Mouse (Mus musculus) kidney, postnatal 25 days (tissue): ENCODE data around the gene Aifm1.
A peak's percentile ranks its signal among the peaks of the same experiment; 100 is the strongest.

ENCODE experiments used
- DNase-seq, 2 experiments: peaks; one replicate each; pipeline ENCODE4 v3.0.0; 2021; ENCODE audit warnings: mixed read lengths in 2 of 2

Gene Aifm1

GRCm38 (mm10) chrX:48513166-48513807 lies at the start of gene Aifm1:
Aifm1 (minus strand) TSS chrX:48513563.
- peak; percentile 92 to 97 for DNase-seq

DNA sequence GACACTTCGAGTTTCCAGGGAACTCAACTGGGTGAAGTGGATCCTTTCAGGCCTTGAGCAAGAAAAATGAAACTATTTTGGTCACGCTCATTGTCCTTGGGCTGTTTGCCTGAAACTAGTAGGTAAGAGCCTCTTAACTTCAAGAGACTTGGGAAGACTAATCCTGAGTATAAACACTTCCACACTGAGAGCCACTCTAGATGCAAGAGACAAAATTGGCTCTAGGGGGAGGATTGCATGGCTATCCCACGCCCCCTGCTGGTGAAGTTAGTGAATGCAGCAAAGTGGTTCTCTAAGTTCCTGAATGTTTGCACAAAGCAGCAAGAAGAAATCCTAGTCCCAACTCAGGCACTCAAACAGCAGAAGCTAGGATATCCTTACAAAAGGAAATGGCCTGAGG lies 18.8 kb upstream of the Aifm1 start:
- peak; percentile 63 to 81 for DNase-seq

DNA sequence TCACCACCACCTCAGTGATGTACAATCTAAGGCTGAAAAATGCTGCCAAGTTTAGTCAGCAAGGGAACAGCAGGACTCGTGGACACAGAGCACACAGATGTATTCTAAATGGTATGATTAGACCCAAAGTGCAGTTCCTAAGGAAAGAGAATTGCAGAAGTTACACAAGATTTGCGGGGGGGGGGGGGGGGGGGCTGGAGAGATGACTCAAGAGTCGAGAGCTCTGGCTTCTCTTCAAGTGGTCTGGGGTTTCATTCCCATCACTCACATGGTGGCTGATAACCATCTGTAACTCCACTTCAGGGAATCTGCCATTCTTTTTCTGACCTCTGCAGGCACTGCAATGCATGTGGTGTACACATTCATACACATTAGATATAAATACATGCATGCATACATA lies 13.1 kb upstream of the Aifm1 start:
- no peak for DNase-seq

- DNase-seq = no peak
Observed at GRCm38 (mm10) chrX:48525866-48526265, 12.5 kb upstream of the Aifm1 start.

DNA sequence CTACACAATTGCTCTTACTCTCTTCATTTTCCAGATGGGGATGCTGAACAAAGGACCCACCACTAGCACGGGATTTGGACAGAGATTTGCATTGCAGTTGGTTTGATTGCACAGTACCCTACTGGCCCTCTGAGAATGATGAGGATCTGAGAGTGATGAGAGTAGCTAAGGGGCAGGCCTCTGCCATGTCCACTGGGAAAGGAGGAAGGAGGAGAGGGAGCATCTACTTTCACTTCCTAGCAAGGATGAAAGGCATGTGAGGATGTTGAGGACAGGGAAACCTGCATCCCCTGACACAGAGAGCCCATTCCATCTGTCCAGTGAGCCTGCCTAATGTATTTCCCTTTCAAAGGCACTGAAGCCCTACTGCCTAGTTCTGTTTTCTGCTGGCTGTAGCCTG lies 12.0 kb upstream of the Aifm1 start:
- DNase-seq = no peak

DNA sequence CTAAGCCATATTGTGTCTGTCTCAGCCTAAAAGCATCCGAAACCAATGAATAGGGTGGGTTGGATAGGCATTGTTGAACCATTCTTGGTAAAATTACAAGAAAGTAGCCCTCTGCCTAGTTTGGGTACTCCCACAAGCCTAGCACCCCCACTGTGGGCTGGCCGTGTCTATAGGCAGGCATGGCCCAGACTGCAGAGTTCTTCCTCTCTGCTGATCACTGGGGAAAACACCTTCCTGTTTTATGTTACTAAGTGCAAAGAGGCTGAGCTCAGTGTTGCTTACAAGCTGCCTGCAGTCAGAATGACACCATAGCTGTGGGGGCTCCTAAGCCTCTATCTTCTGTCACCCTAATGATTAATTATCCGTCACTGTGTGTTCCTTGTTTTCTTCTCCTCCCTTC lies 10.1 kb upstream of the Aifm1 start:
- no peak for DNase-seq

- DNase-seq = no peak
Observed at GRCm38 (mm10) chrX:48521651-48522050, 8.3 kb upstream of the Aifm1 start.

DNA sequence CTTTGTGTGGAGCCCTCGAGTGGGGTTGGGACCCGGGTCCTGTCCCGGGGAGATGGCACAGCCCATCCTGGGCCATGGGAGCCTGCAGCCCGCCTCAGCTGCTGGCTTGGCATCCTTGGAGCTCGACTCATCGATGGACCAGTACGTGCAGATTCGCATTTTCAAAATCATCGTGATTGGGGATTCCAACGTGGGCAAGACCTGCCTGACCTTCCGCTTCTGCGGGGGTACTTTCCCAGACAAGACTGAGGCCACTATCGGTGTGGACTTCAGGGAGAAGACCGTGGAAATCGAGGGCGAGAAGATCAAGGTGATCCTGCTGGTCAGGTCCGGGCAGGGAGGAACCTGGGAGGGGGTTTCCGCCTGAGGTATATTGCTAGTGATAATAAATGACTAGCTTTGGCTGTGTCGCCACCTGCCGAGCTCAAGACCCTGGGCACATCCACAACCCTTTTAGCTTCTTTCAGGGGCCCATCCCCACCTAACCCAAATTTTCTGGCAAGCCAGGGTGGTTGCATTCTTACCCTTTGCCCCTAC lies 6.3 kb upstream of the Aifm1 start:
- no peak for DNase-seq

DNA sequence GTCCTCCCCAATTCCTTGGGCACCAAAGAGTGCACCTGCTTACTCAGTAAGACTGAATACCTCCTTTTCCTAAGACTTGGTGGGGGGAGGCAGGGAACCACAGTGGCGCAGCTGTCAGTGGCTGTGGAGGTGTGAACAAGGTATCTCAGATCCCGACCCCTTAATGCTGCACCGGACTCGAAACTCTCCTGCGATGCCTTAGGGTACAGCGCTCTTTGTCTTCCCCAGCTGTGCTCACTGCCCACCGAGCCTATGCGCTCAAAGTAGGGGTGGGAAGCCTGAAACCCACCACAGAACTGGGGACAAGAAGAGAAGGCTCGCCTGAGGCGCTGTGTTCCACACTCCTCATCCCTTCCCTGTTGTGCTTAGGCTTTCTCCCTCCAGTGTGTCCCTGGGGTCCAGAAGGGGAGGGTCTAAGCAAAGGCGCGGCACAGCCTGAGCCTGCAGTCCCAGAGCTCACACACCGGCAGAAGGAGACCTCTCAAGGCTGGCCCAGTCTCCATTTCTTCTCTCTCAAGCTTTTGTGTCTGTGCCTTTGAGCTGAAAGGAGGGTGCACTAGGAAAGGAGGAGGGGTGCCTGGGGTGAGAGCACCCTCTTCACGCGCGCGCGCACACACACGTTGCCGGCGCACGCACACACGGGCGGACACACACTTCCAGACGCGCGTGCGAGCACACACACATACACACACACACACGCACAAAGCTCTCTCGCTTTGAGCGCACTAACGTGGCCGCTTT lies 5.6 kb upstream of the Aifm1 start, which contains the start of gene Rab33a:
Gene Rab33a (plus strand): TSS at position 478 of the 741 bp plus-strand sequence.
- DNase-seq = no peak

DNA sequence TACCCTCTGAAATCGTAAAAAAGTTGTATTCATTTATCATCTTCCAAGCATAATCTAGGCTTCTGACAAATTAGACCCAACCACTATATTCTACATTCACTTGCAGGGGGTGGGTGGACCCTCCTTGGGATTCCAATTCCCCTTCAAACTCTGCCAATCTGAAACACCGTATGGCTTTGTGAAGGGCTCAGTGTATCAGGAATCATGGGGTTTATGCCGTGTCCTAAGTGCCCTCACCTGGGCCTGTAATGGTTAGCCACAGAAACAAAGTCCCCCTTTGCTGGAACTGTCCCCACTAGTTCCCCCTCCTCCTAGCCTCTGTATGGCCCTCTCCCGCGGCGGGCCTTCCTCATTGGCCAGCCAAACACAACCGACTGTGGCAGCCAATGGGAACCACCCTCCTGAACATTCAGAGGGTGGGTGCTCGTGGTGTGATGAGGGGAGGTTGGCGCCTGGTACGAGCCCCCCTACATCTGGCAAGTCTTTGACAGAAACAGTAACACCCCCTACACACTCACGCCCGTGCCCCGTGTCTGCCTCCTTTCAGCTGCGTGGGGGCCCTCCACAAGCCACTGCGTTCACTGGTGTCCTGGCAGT lies 4.9 kb upstream of the Aifm1 start:
- no peak for DNase-seq

DNA sequence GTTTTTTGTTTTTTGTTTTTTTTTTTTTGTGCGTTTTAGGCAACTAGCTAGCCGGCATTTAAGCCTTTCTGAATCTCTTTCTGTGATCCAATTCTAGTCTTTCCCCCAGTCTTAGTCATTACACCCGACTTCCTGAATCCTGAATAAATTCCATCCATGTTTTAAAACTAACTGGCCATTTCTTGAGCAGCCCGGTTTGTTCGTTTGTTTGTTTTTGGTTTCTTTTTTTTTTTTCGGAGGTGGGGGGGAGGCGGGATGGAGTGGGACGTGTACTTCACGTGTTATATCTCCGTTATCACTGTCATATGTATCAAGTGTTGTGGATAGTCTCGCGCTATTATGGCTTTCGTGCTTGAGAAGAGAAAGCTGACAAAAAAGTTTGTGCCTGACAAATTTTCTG lies 461 bp upstream of the Aifm1 start:
- DNase-seq = no peak

DNA sequence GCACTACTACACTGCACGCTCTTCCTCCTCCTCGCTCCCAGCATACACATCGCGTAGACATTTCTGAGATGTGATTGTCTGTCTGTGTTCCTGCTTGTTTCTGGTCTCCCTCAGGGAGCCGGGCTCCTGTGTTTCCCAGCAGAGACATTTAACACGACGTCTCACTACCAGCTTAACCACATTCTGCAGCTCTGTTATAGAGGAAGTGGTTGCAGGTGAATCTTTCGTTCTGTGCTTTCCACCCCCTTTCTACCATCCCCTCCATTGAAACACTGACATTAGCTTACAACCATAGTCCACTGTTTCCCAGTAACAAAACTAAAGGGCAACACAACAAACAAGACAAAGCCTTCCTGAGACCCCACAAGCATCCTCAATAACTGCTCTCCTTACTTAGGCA lies 19.6 kb downstream of the Aifm1 start:
- DNase-seq = no peak

GRCm38 (mm10) chrX:48481687-48482086 lies 31.7 kb downstream of the Aifm1 start:
- DNase-seq = no peak

- DNase-seq = no peak
Observed at GRCm38 (mm10) chrX:48481095-48481494, 32.3 kb downstream of the Aifm1 start.

DNA sequence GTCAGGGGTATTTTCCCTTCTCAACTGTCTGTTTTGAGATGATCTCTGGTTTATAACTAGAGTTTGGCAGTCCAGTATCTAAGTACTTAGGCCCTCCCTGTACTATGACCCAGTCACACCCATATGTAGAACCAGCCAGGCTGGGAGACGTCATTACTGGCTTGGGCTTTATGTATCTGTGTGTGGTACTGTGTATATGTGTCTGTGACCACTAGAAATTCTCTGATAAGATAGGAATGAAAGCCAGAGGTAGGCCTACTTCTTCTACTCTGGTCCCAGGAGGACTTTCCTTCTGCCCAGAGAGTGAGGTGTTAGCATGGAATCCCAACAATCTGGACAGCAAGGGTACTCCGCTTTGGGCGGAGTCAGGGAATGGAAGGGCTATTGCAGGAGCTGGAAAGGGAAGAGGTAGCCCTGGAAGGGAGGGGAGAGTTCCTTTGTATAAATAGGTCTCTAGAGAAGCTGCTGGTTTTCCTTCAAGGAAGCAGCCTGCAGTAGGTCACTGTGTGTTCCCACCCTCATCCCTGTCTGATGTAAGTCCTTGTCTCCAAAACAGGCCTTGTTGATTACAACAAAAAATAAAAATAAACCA lies 45.9 kb downstream of the Aifm1 start:
- no peak for DNase-seq

GRCm38 (mm10) chrX:48466174-48466573 lies 47.2 kb downstream of the Aifm1 start:
- DNase-seq = no peak

- DNase-seq = no peak
Observed at GRCm38 (mm10) chrX:48464436-48464835, 48.9 kb downstream of the Aifm1 start.

- DNase-seq = no peak
Observed at GRCm38 (mm10) chrX:48463636-48464035, 49.7 kb downstream of the Aifm1 start.

DNA sequence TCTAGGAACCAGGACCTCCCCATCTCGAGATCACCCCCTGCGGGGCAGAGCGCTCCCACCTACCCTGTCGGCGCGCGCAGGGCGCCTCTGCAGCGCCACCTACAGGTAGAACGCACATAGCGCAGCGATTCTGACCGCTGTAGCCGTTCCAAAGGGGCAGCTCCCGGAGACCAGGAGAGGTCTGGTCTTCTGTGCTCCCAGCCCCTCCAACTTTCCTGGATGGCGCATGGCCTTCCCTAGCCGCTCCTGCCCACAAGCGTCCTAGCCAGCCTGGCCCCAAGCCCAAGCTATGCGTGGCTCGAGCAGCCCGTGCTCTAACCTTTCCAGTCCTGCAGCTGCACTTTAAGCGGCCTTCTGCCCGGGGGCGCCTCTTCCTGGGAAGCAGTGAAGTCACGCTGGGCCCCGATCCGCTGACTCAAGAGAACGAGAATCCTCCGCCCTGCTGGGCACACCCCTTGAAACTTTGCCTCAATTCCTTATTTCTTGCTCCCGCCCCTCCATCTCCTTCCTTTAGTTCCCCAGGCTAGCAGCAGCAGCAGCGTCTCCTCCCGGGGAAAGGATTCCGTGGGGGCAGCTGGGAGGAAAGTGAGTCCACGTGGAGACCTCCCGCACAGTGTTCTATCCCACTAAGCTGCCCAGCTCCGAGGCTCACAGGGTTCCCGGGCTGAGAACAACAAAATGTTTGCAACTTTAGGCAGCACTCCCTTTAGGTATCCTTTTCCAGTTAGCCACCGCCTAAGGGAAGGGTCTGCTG lies 50.4 kb downstream of the Aifm1 start, which contains the start of gene Elf4:
Gene Elf4 (minus strand): TSS at position 379 of the 754 bp plus-strand sequence.
- peak; percentile 39 to 58 for DNase-seq

DNA sequence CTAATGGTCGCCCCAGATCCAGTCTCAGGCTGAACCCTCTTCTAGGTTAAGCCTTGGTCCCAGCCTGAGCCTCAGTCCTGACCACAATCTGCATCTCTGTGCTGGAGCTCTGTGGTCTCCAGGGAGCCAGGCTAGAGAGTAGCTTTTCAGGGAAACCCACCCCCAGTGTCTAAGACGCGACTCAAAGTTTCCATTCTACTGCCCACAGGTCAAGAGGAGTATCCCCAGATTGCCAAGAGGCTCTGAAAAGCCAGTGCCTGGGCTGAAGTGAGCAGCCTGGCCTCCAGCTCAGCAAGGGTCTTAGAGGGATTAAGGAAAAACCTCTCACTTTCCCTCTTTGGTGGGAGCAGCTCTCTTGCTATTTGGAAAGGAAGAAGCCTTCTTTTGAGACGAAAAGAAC lies 51.1 kb downstream of the Aifm1 start:
- no peak for DNase-seq

DNA sequence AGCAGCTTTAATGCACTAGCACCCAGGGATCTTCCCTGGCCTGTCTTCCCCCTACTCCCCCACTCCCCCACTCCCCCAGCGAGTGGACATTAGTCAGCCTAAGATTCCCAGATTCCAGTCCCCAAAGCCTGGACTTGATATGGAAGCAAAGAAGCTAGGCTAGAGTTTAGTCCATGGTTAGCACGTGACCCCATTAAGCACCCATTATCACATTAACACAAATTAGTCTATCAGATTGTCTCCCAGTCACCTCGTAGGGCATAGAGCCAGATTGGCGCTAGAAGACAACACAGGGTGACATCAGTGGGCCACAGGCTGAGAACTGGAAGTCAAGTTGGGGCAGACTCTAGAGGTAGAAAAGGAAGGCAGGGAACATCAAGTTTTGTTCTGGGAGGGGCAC lies 52.4 kb downstream of the Aifm1 start:
- no peak for DNase-seq

- no peak for DNase-seq
Observed at GRCm38 (mm10) chrX:48460496-48460895, 52.9 kb downstream of the Aifm1 start.

DNA sequence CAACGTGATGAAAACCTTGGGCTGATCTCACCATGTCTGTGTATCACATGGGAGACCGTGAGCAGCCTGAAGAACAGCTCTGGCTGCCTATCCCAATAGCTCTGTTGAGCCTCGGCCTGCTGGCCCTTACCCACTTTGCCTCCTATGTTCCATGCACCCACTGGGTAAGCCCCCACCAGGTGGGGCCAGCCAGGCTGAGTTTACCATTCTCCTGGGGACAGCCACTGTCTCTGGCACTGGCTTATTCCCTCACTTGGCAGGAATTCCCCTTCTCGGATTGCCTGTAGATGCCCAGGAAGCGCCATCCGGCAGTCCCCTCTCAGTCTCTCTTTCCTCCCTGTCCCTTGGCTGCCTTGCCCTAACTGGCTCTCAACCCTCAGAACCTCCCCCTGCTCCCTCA lies 56.4 kb downstream of the Aifm1 start:
- no peak for DNase-seq
